10 mouse cellular contexts compared by ENCODE assay signal in the genomic region with DNA sequence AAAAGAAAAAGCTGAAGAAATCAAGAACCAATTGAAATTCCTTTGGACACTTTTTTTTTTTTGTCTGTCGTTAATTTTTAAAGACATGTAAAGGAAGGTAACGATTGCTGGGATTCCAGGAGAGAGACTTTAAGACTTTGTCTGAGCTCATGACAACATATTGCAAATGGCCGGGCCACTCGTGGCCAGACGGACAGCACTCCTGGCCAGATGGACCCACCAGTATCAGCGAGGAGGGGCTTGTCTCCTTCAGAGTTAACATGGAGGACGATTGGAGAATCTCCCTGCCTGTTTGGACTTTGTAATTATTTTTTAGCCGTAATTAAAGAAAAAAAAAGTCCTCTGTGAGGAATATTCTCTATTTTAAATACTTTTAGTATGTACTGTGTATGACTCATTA. TPM values are rescaled to one million over a fixed set of nuclear protein-coding genes. Genes with fewer than 3 reads are reported as not detected.
A peak's percentile ranks its signal among the peaks of the same experiment; 100 is the strongest.
DNase-seq lines count a peak whose midpoint lies in the region; ATAC-seq and TF ChIP-seq lines count a peak whose summit lies in the region.
"Had no signal": no experiment of that assay in that cellular context is flagged by ENCODE, and none has a peak within 500 bp of the region (broad histone marks: within the 10 kb centered on the region; RNA-seq: fewer than 3 reads in every experiment).

No protein-coding gene starts in this region.

- intact Hi-C loops in heart, adult 2 months (cut with DNase I): no loop called here

- WGBS in heart, embryonic 10.5 days: 19% methylated on average over 8 of the region's 8 CpGs
- 32% methylated on average over 8 of the region's 8 CpGs for WGBS in heart, adult 2 months
- 8% methylated on average over 8 of the region's 8 CpGs for WGBS in forebrain, embryonic 16.5 days
- WGBS in midbrain, embryonic 10.5 days: 30% methylated on average over 8 of the region's 8 CpGs

- H3K9ac ChIP-seq in heart, adult 2 months (ENCODE audit: low read depth, low read length): no peak overlapping the region
- H3K9ac ChIP-seq in forebrain, embryonic 16.5 days (replicated peaks; ENCODE audit: low read depth, low read length): peak overlapping the region; percentile 56

- peak overlapping the region; percentile 80 for H3K4me2 ChIP-seq in forebrain, embryonic 16.5 days (ENCODE audit: low read length)

- peaks cover 35% of the 10 kb centered on the region for H3K4me1 ChIP-seq in heart, embryonic 10.5 days
- no peaks in the 10 kb centered on the region; the same call in 1 of the 2 replicates for H3K4me1 ChIP-seq in heart, adult 2 months (ENCODE audit: control insufficient read depth, insufficient read depth, low read length)
- H3K4me1 ChIP-seq in E14TG2a.4 (replicated peaks; ENCODE audit: low read depth, low read length): peaks cover 40% of the 10 kb centered on the region
- H3K4me1 ChIP-seq in forebrain, embryonic 16.5 days (replicated peaks; ENCODE audit: control insufficient read depth, insufficient read depth, low read length): peaks cover 35% of the 10 kb centered on the region
- H3K4me1 ChIP-seq in midbrain, embryonic 10.5 days: peaks cover 71% of the 10 kb centered on the region

- no peaks in the 10 kb centered on the region for H3K79me2 ChIP-seq in heart, adult 2 months (replicated peaks; ENCODE audit: control insufficient read depth, insufficient read depth, low read length)

- no peak overlapping the region for H3K27ac ChIP-seq in heart, embryonic 10.5 days
- H3K27ac ChIP-seq in heart, adult 2 months: no peak overlapping the region
- H3K27ac ChIP-seq in forebrain, embryonic 16.5 days (ENCODE audit: low read length): no peak overlapping the region
- H3K27ac ChIP-seq in midbrain, embryonic 10.5 days (replicated peaks): no peak overlapping the region

- DNase-seq in heart, embryonic 10.5 days (ENCODE audit: low spot score): no peak
- DNase-seq in heart, adult 2 months: no peak
- peak; percentile 22 for DNase-seq in midbrain, embryonic 10.5 days (ENCODE audit: low spot score)
- DNase-seq in frontal cortex, postnatal 10 days (ENCODE audit: low spot score in 2 of 2): no peak
- no peak for DNase-seq in right cerebral cortex, postnatal 4 days
- DNase-seq: B cell, adult 2 months had no signal

- TF ChIP-seq POLR2A in heart, adult 2 months (IDR thresholded peaks at IDR 0.05; ENCODE audit: insufficient read depth, low read depth, low read length): no peak

- H3K9me3 ChIP-seq in heart, embryonic 10.5 days: no peaks in the 10 kb centered on the region
- peaks cover 6% of the 10 kb centered on the region; the same call in 1 of the 2 replicates for H3K9me3 ChIP-seq in E14TG2a.4 (ENCODE audit: low read length)
- no peaks in the 10 kb centered on the region for H3K9me3 ChIP-seq in forebrain, embryonic 16.5 days (ENCODE audit: control insufficient read depth, low read length)
- no peaks in the 10 kb centered on the region for H3K9me3 ChIP-seq in midbrain, embryonic 10.5 days (replicated peaks)

- ATAC-seq in forebrain, embryonic 16.5 days: no peak
- ATAC-seq in megakaryocyte progenitor cell, adult 5-6 weeks (replicated peaks; ENCODE audit: poor library complexity): no peak
- ATAC-seq: activated CD4-positive, CD25-positive, alpha-beta regulatory T cell, adult 4 months had no signal

- peaks cover 69% of the 10 kb centered on the region for H3K27me3 ChIP-seq in heart, embryonic 10.5 days (ENCODE audit: insufficient read depth, poor library complexity, severe bottlenecking)
- H3K27me3 ChIP-seq in heart, adult 2 months (ENCODE audit: control insufficient read depth, insufficient read depth, low read length): peaks cover 25% of the 10 kb centered on the region
- peaks cover 87% of the 10 kb centered on the region for H3K27me3 ChIP-seq in E14TG2a.4 (ENCODE audit: insufficient read depth, low read length)
- no peaks in the 10 kb centered on the region for H3K27me3 ChIP-seq in forebrain, embryonic 16.5 days (replicated peaks; ENCODE audit: control insufficient read depth, insufficient read depth, low read length)
- peaks cover 64% of the 10 kb centered on the region for H3K27me3 ChIP-seq in midbrain, embryonic 10.5 days (ENCODE audit: low read depth, poor library complexity, severe bottlenecking)

- H3K36me3 ChIP-seq in heart, embryonic 10.5 days: no peaks in the 10 kb centered on the region
- H3K36me3 ChIP-seq in heart, adult 2 months (ENCODE audit: control insufficient read depth, insufficient read depth, low read length): no peaks in the 10 kb centered on the region
- no peaks in the 10 kb centered on the region for H3K36me3 ChIP-seq in E14TG2a.4 (ENCODE audit: insufficient read depth, low read length)
- H3K36me3 ChIP-seq in forebrain, embryonic 16.5 days (ENCODE audit: control insufficient read depth, insufficient read depth): no peaks in the 10 kb centered on the region
- peaks cover 21% of the 10 kb centered on the region for H3K36me3 ChIP-seq in midbrain, embryonic 10.5 days

- no peak for TF ChIP-seq CTCF in heart, adult 2 months (IDR thresholded peaks at IDR 0.05)
- no peak for TF ChIP-seq CTCF in E14TG2a.4 (conservative IDR thresholded peaks at IDR 0.05; ENCODE audit: low read length)

- TF ChIP-seq EP300 in heart, adult 2 months (IDR thresholded peaks at IDR 0.05; ENCODE audit: insufficient read depth, low read depth, low read length): no peak

- H3K4me3 ChIP-seq in heart, embryonic 10.5 days: peak overlapping the region; percentile 73; the same call in 1 of the 2 replicates
- H3K4me3 ChIP-seq in heart, adult 2 months: no peak overlapping the region
- H3K4me3 ChIP-seq in E14TG2a.4 (replicated peaks; ENCODE audit: low read length): peak overlapping the region; percentile 64; the same call in 1 of the 2 replicates
- H3K4me3 ChIP-seq in forebrain, embryonic 16.5 days (replicated peaks; ENCODE audit: low read length): peak overlapping the region; percentile 58
- peak overlapping the region; percentile 87 for H3K4me3 ChIP-seq in midbrain, embryonic 10.5 days

RNA-seq across cellular contexts. Expression of a gene that starts 3.6 kb away (rescaled TPM):
- polyA plus RNA-seq in heart, embryonic 10.5 days (2016; fragmentation: Nextera tagmentation; extraction: Ambion mirVana): 40.6 and 56.9 TPM in 2 replicates
- total RNA-seq in heart, adult 2 months (2021): 1 to 10 TPM; 1.3 to 1.5 TPM
- 1.9 and 2.7 TPM in 2 replicates for polyA plus RNA-seq in heart, adult 2 months (2012; rRNA removed)
- polyA plus RNA-seq in forebrain, embryonic 16.5 days (2015; fragmentation: Nextera tagmentation; extraction: Ambion mirVana): 48.4 and 60.3 TPM in 2 replicates
- 61.8 and 108 TPM in 2 replicates for polyA plus RNA-seq in midbrain, embryonic 10.5 days (2016; fragmentation: Nextera tagmentation; extraction: Ambion mirVana)
- total RNA-seq in megakaryocyte progenitor cell, adult 5-6 weeks (2015): not detected in 2 replicates
- not detected in 2 replicates for total RNA-seq in megakaryocyte progenitor cell, adult 5-6 weeks (2017)
- polyA plus RNA-seq: activated CD4-positive, CD25-positive, alpha-beta regulatory T cell, adult 4 months had no signal

Comparison
In these comparisons a context has a peak if more than half of its experiments do, and no peak if none do; other contexts are left out.
1. RNA of a gene that starts 3.6 kb away (polyA plus RNA-seq): 61.8 to 108 TPM in midbrain, embryonic 10.5 days, 40.6 to 56.9 TPM in heart, embryonic 10.5 days and 48.4 to 60.3 TPM in forebrain, embryonic 16.5 days; 1.9 to 2.7 TPM in heart, adult 2 months; every median in the first group is over 10 times any median in the second.